ENCODE assay signal across 8 mouse cellular contexts in the genomic region with DNA sequence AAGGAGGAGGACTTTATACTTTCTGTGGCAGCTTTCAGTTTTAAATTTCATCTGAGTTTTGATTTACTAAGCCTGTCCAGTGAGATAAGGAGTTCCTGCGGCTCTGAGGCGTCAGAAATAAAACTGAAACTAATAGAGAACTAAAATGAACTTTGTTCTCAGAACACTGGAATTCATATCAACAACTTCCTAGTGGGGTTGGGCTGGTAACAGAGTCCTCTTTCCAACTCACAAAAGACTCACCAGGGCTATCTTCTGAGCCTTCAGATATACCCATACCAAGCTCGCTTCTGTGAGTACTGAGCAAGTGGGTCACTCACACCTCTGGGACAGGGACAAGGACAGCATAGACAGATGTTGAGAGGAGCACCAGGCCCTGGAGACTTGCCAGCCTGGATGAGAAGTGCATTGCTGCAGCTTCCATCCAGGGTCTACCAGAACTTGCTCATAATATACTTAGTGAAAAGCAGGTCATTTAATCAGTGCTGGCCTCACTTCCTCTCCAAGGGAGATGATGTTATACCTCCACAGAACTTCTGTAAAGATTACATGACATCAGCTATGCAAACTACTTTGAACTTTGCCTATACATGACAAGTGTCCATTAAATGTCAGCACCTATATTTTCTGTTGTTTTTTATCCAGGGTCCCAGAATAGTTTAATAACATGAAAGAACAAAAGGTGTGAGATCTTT. TPM values are rescaled to one million over a fixed set of nuclear protein-coding genes. Genes with fewer than 3 reads are reported as not detected.
DNase-seq lines count a peak whose midpoint lies in the region; ATAC-seq and TF ChIP-seq lines count a peak whose summit lies in the region.

No protein-coding gene starts in this region.

- H3K4me1 ChIP-seq in bone marrow macrophage, adult 2 months (ENCODE audit: control insufficient read depth, insufficient read depth, low read length) = peaks cover 56% of the 10 kb centered on the region
- H3K4me1 ChIP-seq in midbrain, embryonic 11.5 days (ENCODE audit: control insufficient read depth, insufficient read depth, low read length) = no peaks in the 10 kb centered on the region

- no peak for TF ChIP-seq POLR2A in bone marrow macrophage, adult 2 months (IDR thresholded peaks at IDR 0.05; ENCODE audit: borderline replicate concordance, low read depth, low read length)

- no peaks in the 10 kb centered on the region for H3K9me3 ChIP-seq in midbrain, embryonic 11.5 days (ENCODE audit: control insufficient read depth, low read length)

- DNase-seq in gastrocnemius, adult 2 months = no peak
- no peak for DNase-seq in gastrocnemius, postnatal 36 days
- peak; percentile 70 for DNase-seq in 416B (ENCODE audit: low read depth)
- DNase-seq in kidney, postnatal 36 days = peak; percentile 43 to 46
- DNase-seq in frontal cortex, adult 2 months (ENCODE audit: extremely low spot score in 1 of 2, low spot score in 1 of 2) = no peak
- no peak for DNase-seq in right cerebral cortex, postnatal 14 days
- DNase-seq in midbrain, embryonic 11.5 days (ENCODE audit: low spot score, missing footprints) = no peak

- H3K27me3 ChIP-seq in midbrain, embryonic 11.5 days (ENCODE audit: control insufficient read depth, insufficient read depth, low read length) = no peaks in the 10 kb centered on the region

- no peak for ATAC-seq in midbrain, embryonic 11.5 days (ENCODE audit: low FRiP score)

- TF ChIP-seq CTCF in gastrocnemius, adult 2 months (IDR thresholded peaks at IDR 0.05) = no peak
- no peak for TF ChIP-seq CTCF in bone marrow macrophage, adult 2 months (IDR thresholded peaks at IDR 0.05; ENCODE audit: low read depth, low read length)

- H3K4me3 ChIP-seq in gastrocnemius, adult 2 months = peak overlapping the region; percentile 42
- peak overlapping the region; percentile 47 for H3K4me3 ChIP-seq in bone marrow macrophage, adult 2 months (ENCODE audit: insufficient read depth, low read length)
- no peak overlapping the region for H3K4me3 ChIP-seq in midbrain, embryonic 11.5 days (ENCODE audit: low read depth, low read length)

- WGBS in midbrain, embryonic 11.5 days = 91% methylated on average over 3 of the region's 3 CpGs

- H3K27ac ChIP-seq in gastrocnemius, adult 2 months = peak overlapping the region; percentile 84
- H3K27ac ChIP-seq in bone marrow macrophage, adult 2 months (ENCODE audit: insufficient read depth, low read depth, low read length) = peak overlapping the region; percentile 93
- no peak overlapping the region for H3K27ac ChIP-seq in midbrain, embryonic 11.5 days (ENCODE audit: low read depth, low read length)

- intact Hi-C loops in gastrocnemius, adult 2 months (cut with DNase I) = loop anchor here (5.0 kb wide), 1 partner anchor 75 kb away; no protein-coding TSS in a partner anchor
- intact Hi-C loops in gastrocnemius, postnatal 36 days (cut with DNase I) = no loop called here

- H3K4me2 ChIP-seq in midbrain, embryonic 11.5 days = no peak overlapping the region

- H3K36me3 ChIP-seq in midbrain, embryonic 11.5 days (ENCODE audit: control insufficient read depth, insufficient read depth, low read length) = no peaks in the 10 kb centered on the region

- no peak overlapping the region for H3K9ac ChIP-seq in midbrain, embryonic 11.5 days (ENCODE audit: low read length)

RNA-seq across cellular contexts. Expression of a gene that starts 7.6 kb away (rescaled TPM):
- total RNA-seq in gastrocnemius, adult 2 months (2021) = 10 to 100 TPM; 54.9 to 72.1 TPM
- total RNA-seq in gastrocnemius, postnatal 36 days (2021) = 10 to 100 TPM; 46.5 to 54.0 TPM
- polyA plus RNA-seq in bone marrow macrophage, adult 2 months (2012; ENCODE audit: insufficient read depth, insufficient read length, missing spikeins) = 175 and 187 TPM in 2 replicates
- 4.5 and 5.3 TPM in 2 replicates for polyA plus RNA-seq in frontal cortex, adult 2 months (2012; rRNA removed)
- 0.04 and 0.08 TPM in 2 replicates for polyA plus RNA-seq in midbrain, embryonic 11.5 days (2014; fragmentation: Nextera tagmentation; extraction: Ambion mirVana)

Comparison
In these comparisons a context has a peak if more than half of its experiments do, and no peak if none do; other contexts are left out.
1. DNase-seq: peak in 416B (single experiment) and kidney, postnatal 36 days (2 of 2); none in gastrocnemius, adult 2 months (single experiment), gastrocnemius, postnatal 36 days (0 of 2), frontal cortex, adult 2 months (0 of 2), right cerebral cortex, postnatal 14 days (single experiment) and midbrain, embryonic 11.5 days (single experiment).
2. RNA of a gene that starts 7.6 kb away (polyA plus RNA-seq): 175 to 187 TPM in bone marrow macrophage, adult 2 months; 4.5 to 5.3 TPM in frontal cortex, adult 2 months and 0.04 to 0.08 TPM in midbrain, embryonic 11.5 days; every median in the first group is over 10 times any median in the second.